Mouse (Mus musculus) forebrain, embryonic 10.5 days (tissue): ENCODE results near the gene Fam185a. TPM values are rescaled to one million over a fixed set of nuclear protein-coding genes. Genes with fewer than 3 reads are reported as not detected.

ENCODE experiments used
- DNase-seq: peaks from one replicate; pipeline ENCODE4 v3.0.0-alpha.2; 2017; ENCODE audit warnings: low spot score; ENCODE audit errors: extremely low spot score
- H3K27ac ChIP-seq: fragments of 300-500 bp; sonication (generic); 2 replicates; pipeline ENCODE4 v1.5.1; 2016; ENCODE audit warnings: mild to moderate bottlenecking
- H3K27me3 ChIP-seq: fragments of 300-500 bp; sonication (generic); 2 replicates; pipeline ENCODE4 v1.6.1; 2016; ENCODE audit warnings: mild to moderate bottlenecking; ENCODE audit not compliant: poor library complexity, severe bottlenecking
- H3K36me3 ChIP-seq: fragments of 300-500 bp; sonication (generic); replicated peaks from 2 replicates; pipeline ENCODE4 v1.6.1; 2016; ENCODE audit warnings: mild to moderate bottlenecking, moderate library complexity
- H3K4me1 ChIP-seq: fragments of 300-500 bp; sonication (generic); 2 replicates; pipeline ENCODE4 v1.6.1; 2016
- H3K4me3 ChIP-seq: fragments of 300-500 bp; sonication (generic); 2 replicates; pipeline ENCODE4 v1.5.1; 2016; ENCODE audit warnings: mild to moderate bottlenecking, moderate library complexity
- H3K9me3 ChIP-seq: fragments of 300-500 bp; sonication (generic); 2 replicates; pipeline ENCODE4 v1.6.1; 2016; ENCODE audit warnings: mild to moderate bottlenecking, moderate library complexity
- WGBS: fragments of 180-500 bp; shearing (Covaris S2); methylation state at CpG from one replicate; pipeline ENCODE4 v1.1.7; 2016; 5-methylcytosine and 5-hydroxymethylcytosine counted together
- polyA plus RNA-seq: library from polyadenylated mRNA; unstranded; fragments of >200 nt; fragmentation: Nextera tagmentation; extraction: Ambion mirVana; gene quantifications from 2 replicates; pipeline ENCODE4 v1.2.1, GENCODE M21; 2016

Fam185a gene
- polyA plus RNA-seq, 1 experiment from 2014 or later = 6.1 TPM

- no peaks in the 10 kb centered on the region; the same call in 1 of the 2 replicates for H3K9me3 ChIP-seq
- H3K27ac ChIP-seq = no peak overlapping the region
- H3K4me1 ChIP-seq = peaks cover 9% of the 10 kb centered on the region; the same call in 1 of the 2 replicates
- H3K27me3 ChIP-seq = no peaks in the 10 kb centered on the region
- no peaks in the 10 kb centered on the region for H3K36me3 ChIP-seq
- 93% methylated on average over 8 of the region's 8 CpGs for WGBS
- no peak overlapping the region for H3K4me3 ChIP-seq
- no peak for DNase-seq
Measured at GRCm38 (mm10) chr5:21529110-21529720, 104.5 kb downstream of the Fam185a start.

Other genes starting within 250 kb of the Fam185a start
- gene Gsap, start 238.7 kb upstream of the Fam185a start, polyA plus RNA-seq = 0.98 and 1.0 TPM in 2 replicates
- 0.98 and 1.1 TPM in 2 replicates for gene Fgl2, start 52.3 kb upstream of the Fam185a start, polyA plus RNA-seq
- gene Ccdc146, start 281 bp upstream of the Fam185a start, polyA plus RNA-seq = 0.07 TPM in 1 of 2 replicates, not detected in the other
- 2.1 and 3.8 TPM in 2 replicates for gene Lrrc17, start 118.6 kb downstream of the Fam185a start, polyA plus RNA-seq
- 0.12 and 0.20 TPM in 2 replicates for gene Fbxl13, start 220.7 kb downstream of the Fam185a start, polyA plus RNA-seq
- 64.6 and 65.4 TPM in 2 replicates for gene Armc10, start 220.9 kb downstream of the Fam185a start, polyA plus RNA-seq